Mouse (Mus musculus) lung, adult 2 months (tissue): Measurements from ENCODE around the gene Trp53.

Experiments
- CTCF ChIP-seq: fragments of 200-500 bp; IDR thresholded peaks from 2 replicates; pipeline ENCODE4 v1.5.1; 2011; ENCODE audit warnings: mild to moderate bottlenecking, low read length, control low read depth; ENCODE audit not compliant: insufficient read depth
- POLR2A ChIP-seq: fragments of 200-500 bp; IDR thresholded peaks from 2 replicates; pipeline ENCODE4 v1.6.1; 2011; ENCODE audit warnings: low read depth, mild to moderate bottlenecking, control low read depth, low read length, borderline replicate concordance; ENCODE audit errors: extremely low read depth

- TF ChIP-seq CTCF (no peak), POLR2A (no peak)
Observed at GRCm38 (mm10) chr11:69543598-69543997, 36.6 kb upstream of the Trp53 start.
